Mouse (Mus musculus) spleen, adult 18-20 months (tissue): ENCODE data around the gene Tacc3.
A peak's percentile ranks its signal among the peaks of the same experiment; 100 is the strongest.

ENCODE experiments used
- DNase-seq, 2 experiments: peaks; one replicate each; pipeline ENCODE4 v3.0.0; 2022; ENCODE audit warnings: mixed read lengths in 2 of 2

The Tacc3 gene

GRCm38 (mm10) chr5:33657787-33658663 lies at the start of gene Tacc3, which contains the start of gene Tmem129:
Gene Tacc3, plus strand, starts transcription at chr5:33658128.
Gene Tmem129, minus strand, starts transcription at chr5:33658416.
- peak; percentile 88 to 95 for DNase-seq

- DNase-seq: no peak
Observed at GRCm38 (mm10) chr5:33609226-33609625, 48.7 kb upstream of the Tacc3 start.

GRCm38 (mm10) chr5:33611795-33612194 lies 46.1 kb upstream of the Tacc3 start:
- no peak for DNase-seq

GRCm38 (mm10) chr5:33614391-33614790 lies 43.5 kb upstream of the Tacc3 start:
- DNase-seq: no peak

GRCm38 (mm10) chr5:33622671-33623070 lies 35.3 kb upstream of the Tacc3 start:
- DNase-seq: no peak

GRCm38 (mm10) chr5:33623766-33624165 lies 34.2 kb upstream of the Tacc3 start:
- DNase-seq: no peak

- DNase-seq: no peak
Observed at GRCm38 (mm10) chr5:33627968-33628367, 30.0 kb upstream of the Tacc3 start.

- DNase-seq: peak in 1 of 2 experiments; percentile 59
Observed at GRCm38 (mm10) chr5:33628820-33629300, 29.1 kb upstream of the Tacc3 start.

GRCm38 (mm10) chr5:33629301-33629987 lies 28.5 kb upstream of the Tacc3 start, which contains the start of the genes Fam53a and Gm9903:
Gene Fam53a, minus strand, starts transcription at chr5:33629635.
Gene Gm9903, plus strand, starts transcription at chr5:33629925.
- peak; percentile 100 for DNase-seq

GRCm38 (mm10) chr5:33630061-33630460 lies 27.9 kb upstream of the Tacc3 start:
- no peak for DNase-seq

- no peak for DNase-seq
Observed at GRCm38 (mm10) chr5:33630615-33631014, 27.3 kb upstream of the Tacc3 start.

GRCm38 (mm10) chr5:33632526-33632925 lies 25.4 kb upstream of the Tacc3 start:
- DNase-seq: no peak

GRCm38 (mm10) chr5:33635361-33635760 lies 22.6 kb upstream of the Tacc3 start:
- no peak for DNase-seq

GRCm38 (mm10) chr5:33637606-33638350 lies 20.1 kb upstream of the Tacc3 start:
- no peak for DNase-seq

GRCm38 (mm10) chr5:33638826-33639225 lies 19.1 kb upstream of the Tacc3 start:
- DNase-seq: no peak

- peak in 1 of 2 experiments; percentile 27 for DNase-seq
Observed at GRCm38 (mm10) chr5:33640652-33641051, 17.3 kb upstream of the Tacc3 start.

- DNase-seq: no peak
Observed at GRCm38 (mm10) chr5:33651017-33651416, 6.9 kb upstream of the Tacc3 start.

GRCm38 (mm10) chr5:33651541-33651920 lies 6.4 kb upstream of the Tacc3 start:
- DNase-seq: no peak

GRCm38 (mm10) chr5:33651921-33652782 lies 5.8 kb upstream of the Tacc3 start, which contains the start of gene Slbp:
Gene Slbp, minus strand, starts transcription at chr5:33652574.
- peak; percentile 93 to 94 for DNase-seq

GRCm38 (mm10) chr5:33652783-33653173 lies 5.2 kb upstream of the Tacc3 start:
- DNase-seq: no peak

GRCm38 (mm10) chr5:33654424-33654823 lies 3.5 kb upstream of the Tacc3 start:
- DNase-seq: no peak
